Mouse (Mus musculus): ENCODE measurements at regions not wholly inside any gene's neighbourhood (a gene's known extent, or its start where the extent isn't known, plus 50 kb on each side); places are given as distances from the start of the nearest gene placed in this dataset.

DNA sequence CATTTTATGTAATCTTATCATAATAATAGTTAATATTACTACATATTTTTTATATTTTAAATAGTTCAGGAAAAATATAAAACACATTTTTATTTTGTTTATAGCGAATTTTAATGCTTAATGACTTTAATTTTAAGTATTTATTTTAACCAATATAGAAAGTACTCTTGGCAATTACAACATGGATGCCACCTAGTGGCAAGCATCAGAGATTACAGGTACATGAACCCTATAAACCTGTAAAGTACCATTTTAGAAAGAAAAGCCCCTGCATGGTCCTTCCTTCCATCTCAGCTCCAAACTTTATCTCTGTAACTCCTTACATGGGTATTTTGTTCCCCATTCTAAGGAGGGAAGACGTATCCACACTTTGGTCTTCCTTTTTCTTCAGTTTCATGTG, 4328.9 kb upstream of the Gm7489 start:
- peak; percentile 17 for DNase-seq (ENCODE audit: low spot score)

DNA sequence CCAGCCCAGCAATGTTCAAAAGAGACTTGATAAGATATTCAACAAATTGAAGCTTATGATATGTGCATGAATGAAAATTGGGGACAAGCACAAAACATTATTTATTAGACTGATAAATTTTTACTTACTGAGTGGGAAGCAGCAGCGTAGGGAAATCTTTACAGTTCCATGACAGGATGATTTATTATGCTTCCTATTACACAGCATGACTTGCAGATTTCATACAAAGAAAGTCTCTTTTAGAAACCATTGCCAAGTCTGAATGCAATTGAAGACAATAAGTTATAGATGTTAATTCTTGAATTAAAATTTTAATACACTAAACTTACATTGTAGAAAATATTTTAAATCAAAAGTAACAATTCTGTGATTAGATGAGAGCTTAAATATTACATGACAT, 4324.3 kb upstream of the Gm7489 start:
- peak; percentile 1 for DNase-seq (ENCODE audit: low spot score)

DNA sequence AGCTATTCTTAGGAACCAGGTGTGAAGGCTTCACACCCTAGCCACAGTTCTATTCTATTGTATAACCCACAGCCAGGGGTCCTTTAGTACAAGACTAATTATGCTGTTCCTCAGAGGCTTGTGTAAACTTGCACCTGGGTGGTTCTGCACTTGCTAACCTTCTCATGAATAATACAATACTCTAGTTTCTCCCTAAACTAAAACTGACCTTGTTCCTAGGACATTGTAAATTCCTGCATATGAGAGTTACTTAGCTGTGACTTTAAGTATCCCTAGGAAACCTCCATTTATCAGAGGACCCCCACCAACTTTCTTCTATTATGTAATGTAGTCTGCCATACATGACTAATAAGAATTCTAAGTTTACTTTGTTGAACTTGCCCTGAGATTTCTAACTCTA, 4295.9 kb upstream of the Gm7489 start:
- no peak for DNase-seq (ENCODE audit: low spot score)

DNA sequence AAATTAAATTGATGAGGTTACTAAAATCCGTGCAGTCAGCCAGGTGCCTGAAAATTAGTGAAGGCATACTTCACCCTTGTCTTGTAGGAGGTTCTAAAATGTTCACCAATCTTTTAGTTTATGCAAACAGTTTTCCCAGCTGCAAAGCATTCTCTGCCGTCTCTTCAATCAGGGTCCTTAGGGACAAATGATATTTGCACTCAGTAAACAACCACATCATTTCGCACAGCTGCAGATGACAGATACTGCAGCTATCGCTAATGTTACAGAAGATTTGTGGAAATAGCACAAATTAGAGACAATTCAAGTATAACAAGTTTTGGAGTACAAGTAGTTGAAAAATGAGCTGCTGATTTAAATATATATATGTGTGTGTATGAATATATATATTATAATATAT, 4270.8 kb upstream of the Gm7489 start:
- no peak for DNase-seq (ENCODE audit: low spot score)

DNA sequence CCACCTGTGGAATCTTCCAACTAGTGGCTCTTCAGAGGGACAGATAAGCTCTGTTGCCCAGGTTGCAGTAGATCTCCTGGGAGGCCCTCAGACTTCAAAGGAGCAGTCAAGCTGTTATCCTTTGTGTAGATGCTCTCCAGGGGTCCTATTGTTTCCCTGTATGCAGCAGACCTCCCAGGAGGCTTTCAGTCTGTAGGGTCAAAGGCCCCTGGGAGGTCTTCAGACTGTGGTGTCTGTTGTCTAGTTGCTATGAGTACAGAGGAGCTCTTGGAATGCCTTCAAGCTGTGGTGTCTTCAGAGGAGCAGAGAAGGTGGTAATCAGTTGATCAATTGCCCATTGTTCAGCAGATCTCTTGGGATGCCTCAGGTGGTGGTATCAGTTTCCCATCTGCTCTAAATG, 4237.3 kb upstream of the Gm7489 start:
- no peak for DNase-seq (ENCODE audit: low spot score)

DNA sequence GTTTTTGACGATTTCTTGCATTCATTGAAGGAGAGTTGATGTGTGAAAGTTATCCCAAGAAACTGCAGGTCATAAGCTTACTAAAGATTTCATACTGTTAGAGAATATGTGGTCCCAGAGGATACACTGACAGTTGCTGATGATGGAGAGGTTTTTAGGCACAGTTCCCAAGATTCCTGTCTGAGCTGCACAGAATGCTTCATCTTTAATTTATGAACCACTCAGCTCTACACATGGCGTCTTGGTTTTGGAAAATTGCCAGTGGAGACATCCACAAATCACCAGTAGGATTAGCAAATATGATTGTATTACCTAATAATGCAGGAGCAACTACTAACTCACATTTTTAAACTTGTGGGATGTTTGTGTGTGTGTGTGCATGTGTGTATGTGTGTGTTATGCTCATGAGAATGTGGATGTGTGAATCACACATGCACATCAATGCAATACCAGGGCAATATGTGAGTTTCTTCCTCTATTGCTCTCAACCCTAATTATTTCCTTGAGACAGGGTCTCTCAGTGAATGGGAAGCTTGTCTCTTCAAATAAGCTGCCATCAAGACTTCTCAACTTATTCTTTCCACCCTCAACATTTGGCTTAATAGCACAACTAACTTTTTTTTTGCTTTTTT, 4234.0 kb upstream of the Gm7489 start:
- no peak for DNase-seq (ENCODE audit: low spot score)

DNA sequence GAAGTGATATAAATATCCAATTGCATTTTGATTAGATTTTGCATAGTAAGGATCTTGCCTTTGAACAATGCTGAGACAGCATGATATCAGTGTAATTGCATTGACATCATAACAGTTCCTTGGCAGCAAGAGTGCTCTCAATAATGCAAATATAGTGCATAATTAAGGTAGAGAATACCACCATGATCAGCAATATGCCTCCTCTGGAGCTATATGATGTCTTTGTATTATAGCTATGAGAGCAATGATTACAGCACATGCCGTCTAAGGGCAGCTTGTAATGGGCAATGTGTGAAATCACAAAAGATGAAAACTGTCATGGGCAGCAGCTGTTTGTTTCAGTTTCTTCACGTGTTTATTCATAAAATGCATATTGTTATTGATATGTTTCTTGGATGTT, 4231.0 kb upstream of the Gm7489 start:
- no peak for DNase-seq (ENCODE audit: low spot score)

DNA sequence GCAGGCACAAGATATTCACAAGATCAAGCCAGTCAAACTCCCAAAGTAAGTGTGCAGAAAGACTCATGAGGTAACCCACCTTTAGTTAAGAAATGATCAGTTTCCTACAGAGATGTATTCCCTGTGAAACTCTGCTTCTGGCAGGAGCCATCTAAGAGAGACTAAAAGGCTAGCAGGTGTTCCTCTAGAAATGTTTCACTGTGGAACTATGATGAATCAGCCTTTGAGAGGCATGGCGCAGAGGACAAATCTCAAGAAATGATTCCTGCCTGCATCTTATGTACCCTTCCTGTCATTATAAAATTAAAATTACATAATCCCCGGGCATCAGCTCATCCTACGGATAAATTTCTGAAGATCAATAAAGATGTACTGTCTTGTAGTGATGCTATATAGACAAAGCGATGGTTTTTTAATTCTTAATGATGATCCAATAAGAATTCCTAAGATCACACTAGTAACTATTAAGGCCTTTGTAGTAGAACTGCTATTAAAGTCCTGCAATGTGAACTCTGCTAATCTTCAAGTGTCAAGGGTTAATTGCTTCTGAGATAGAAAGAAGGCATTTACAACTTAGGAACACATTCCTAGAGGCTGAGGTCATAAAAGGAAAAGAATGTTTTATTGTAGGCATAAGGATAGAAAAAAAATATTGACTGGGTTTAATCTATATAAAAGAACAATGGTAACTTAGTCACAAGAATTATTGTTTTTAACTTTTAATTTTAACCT, 4219.7 kb upstream of the Gm7489 start:
- no peak for DNase-seq (ENCODE audit: low spot score)

All from embryo, embryonic 10.5 days (tissue).